In genomic region chr10:59969821-59970449, GRCm38 (mm10) we compare ENCODE assay signal across 8 mouse cellular contexts. TPM values are rescaled to one million over a fixed set of nuclear protein-coding genes. Genes with fewer than 3 reads are reported as not detected.
A peak's percentile ranks its signal among the peaks of the same experiment; 100 is the strongest.
DNase-seq lines count a peak whose midpoint lies in the region; ATAC-seq and TF ChIP-seq lines count a peak whose summit lies in the region.

No protein-coding gene starts in this region.

- peak overlapping the region; percentile 84 for H3K9ac ChIP-seq in heart, embryonic 14.5 days (ENCODE audit: low read length)
- H3K9ac ChIP-seq in kidney, postnatal 0 days (ENCODE audit: low read depth, low read length), result peak overlapping the region; percentile 70
- H3K9ac ChIP-seq in liver, postnatal 0 days (replicated peaks), result peak overlapping the region; percentile 64
- peak overlapping the region; percentile 69 for H3K9ac ChIP-seq in neural tube, embryonic 12.5 days

- no peaks in the 10 kb centered on the region for H3K36me3 ChIP-seq in heart, embryonic 14.5 days (ENCODE audit: control insufficient read depth, insufficient read depth, low read length)
- no peaks in the 10 kb centered on the region for H3K36me3 ChIP-seq in kidney, postnatal 0 days (ENCODE audit: insufficient read depth, low read length)
- no peaks in the 10 kb centered on the region for H3K36me3 ChIP-seq in liver, postnatal 0 days (replicated peaks; ENCODE audit: insufficient read depth, low read length)
- no peaks in the 10 kb centered on the region for H3K36me3 ChIP-seq in neural tube, embryonic 12.5 days

- no peaks in the 10 kb centered on the region for H3K9me3 ChIP-seq in heart, embryonic 14.5 days (ENCODE audit: control insufficient read depth, low read length)
- H3K9me3 ChIP-seq in kidney, postnatal 0 days (replicated peaks; ENCODE audit: low read length), result no peaks in the 10 kb centered on the region
- no peaks in the 10 kb centered on the region for H3K9me3 ChIP-seq in liver, postnatal 0 days (ENCODE audit: low read length)
- H3K9me3 ChIP-seq in neural tube, embryonic 12.5 days, result no peaks in the 10 kb centered on the region

- H3K27ac ChIP-seq in heart, embryonic 14.5 days (replicated peaks in 1 of 2; ENCODE audit: control insufficient read depth in 1 of 2, insufficient read depth in 1 of 2, low read depth in 2 of 2, low read length in 2 of 2), result peak overlapping the region; percentile 95 to 98
- peak overlapping the region; percentile 92 for H3K27ac ChIP-seq in kidney, postnatal 0 days
- peak overlapping the region; percentile 89 for H3K27ac ChIP-seq in liver, postnatal 0 days (ENCODE audit: low read depth)
- peak overlapping the region; percentile 60; the same call in 1 of the 2 replicates for H3K27ac ChIP-seq in neural tube, embryonic 12.5 days

- peak overlapping the region; percentile 86 for H3K4me2 ChIP-seq in heart, embryonic 14.5 days (ENCODE audit: low read length)
- peak overlapping the region; percentile 75 for H3K4me2 ChIP-seq in kidney, postnatal 0 days (ENCODE audit: low read length)
- peak overlapping the region; percentile 59 for H3K4me2 ChIP-seq in liver, postnatal 0 days (ENCODE audit: low read depth, low read length)
- H3K4me2 ChIP-seq in neural tube, embryonic 12.5 days (replicated peaks), result peak overlapping the region; percentile 71

- no peaks in the 10 kb centered on the region for H3K27me3 ChIP-seq in heart, embryonic 14.5 days (ENCODE audit: control insufficient read depth, insufficient read depth, low read length)
- H3K27me3 ChIP-seq in kidney, postnatal 0 days (ENCODE audit: insufficient read depth, low read length), result no peaks in the 10 kb centered on the region
- no peaks in the 10 kb centered on the region for H3K27me3 ChIP-seq in liver, postnatal 0 days (ENCODE audit: insufficient read depth, low read length)
- no peaks in the 10 kb centered on the region; the same call in 1 of the 2 replicates for H3K27me3 ChIP-seq in neural tube, embryonic 12.5 days (replicated peaks)

- TF ChIP-seq CTCF in kidney, postnatal 0 days (IDR thresholded peaks at IDR 0.05; ENCODE audit: low read depth), result no peak
- no peak for TF ChIP-seq CTCF in liver, postnatal 0 days (IDR thresholded peaks at IDR 0.05; ENCODE audit: low read depth)

- peak; percentile 37 for ATAC-seq in CD4-positive, CD25-positive, alpha-beta regulatory T cell, adult 4 months
- ATAC-seq in erythroblast, adult 5-6 weeks (replicated peaks; ENCODE audit: low FRiP score, poor library complexity, severe bottlenecking), result 0 out of 2 replicates have a peak, but pooled peaks have one; percentile 28
- ATAC-seq in heart, embryonic 14.5 days (ENCODE audit: insufficient number of reproducible peaks, insufficient read depth, low FRiP score, low read depth), result peak; percentile 28
- ATAC-seq in kidney, postnatal 0 days (replicated peaks; ENCODE audit: low FRiP score, low read depth), result peak; percentile 60
- ATAC-seq in liver, postnatal 0 days, result peak; percentile 81
- ATAC-seq in neural tube, embryonic 12.5 days (ENCODE audit: low FRiP score, low read depth), result peak; percentile 67

- peak overlapping the region; percentile 49 to 60 for H3K4me3 ChIP-seq in heart, embryonic 14.5 days (ENCODE audit: control insufficient read depth in 1 of 2, insufficient read depth in 1 of 2, low read depth in 1 of 2, low read length in 2 of 2)
- peak overlapping the region; percentile 41 for H3K4me3 ChIP-seq in kidney, postnatal 0 days (replicated peaks; ENCODE audit: low read depth, low read length)
- H3K4me3 ChIP-seq in liver, postnatal 0 days (ENCODE audit: low read depth, low read length), result peak overlapping the region; percentile 42
- peak overlapping the region; percentile 44 for H3K4me3 ChIP-seq in neural tube, embryonic 12.5 days

- peaks cover 36 to 53% of the 10 kb centered on the region in 2 experiments for H3K4me1 ChIP-seq in heart, embryonic 14.5 days (ENCODE audit: control insufficient read depth in 2 of 2, insufficient read depth in 2 of 2, low read length in 2 of 2)
- peaks cover 35% of the 10 kb centered on the region for H3K4me1 ChIP-seq in kidney, postnatal 0 days (replicated peaks; ENCODE audit: insufficient read depth, low read length)
- peaks cover 52% of the 10 kb centered on the region for H3K4me1 ChIP-seq in liver, postnatal 0 days (ENCODE audit: insufficient read depth)
- H3K4me1 ChIP-seq in neural tube, embryonic 12.5 days, result peaks cover 37% of the 10 kb centered on the region

- 1% methylated on average over 25 of the region's 25 CpGs for WGBS in heart, embryonic 14.5 days
- WGBS in kidney, postnatal 0 days, result 3% methylated on average over 25 of the region's 25 CpGs
- 2% methylated on average over 25 of the region's 25 CpGs for WGBS in liver, postnatal 0 days (ENCODE audit: insufficient replicate concordance)
- under 1% methylated on average over 25 of the region's 25 CpGs for WGBS in neural tube, embryonic 12.5 days

- DNase-seq in brain, adult 2 months (ENCODE audit: low read depth, low spot score), result peak; percentile 97
- peak; percentile 87 for DNase-seq in kidney, postnatal 0 days (ENCODE audit: low spot score)
- peak; percentile 78 for DNase-seq in liver, postnatal 0 days
- peak; percentile 73 for DNase-seq in thymus, postnatal 25 days

- peak; percentile 95 for TF ChIP-seq EP300 in liver, postnatal 0 days (IDR thresholded peaks at IDR 0.05; ENCODE audit: low read depth)

RNA-seq across cellular contexts. Expression of gene Ddit4, which starts 18.3 kb away (rescaled TPM):
- polyA plus RNA-seq in CD4-positive, CD25-positive, alpha-beta regulatory T cell, adult 4 months (2017; shearing (Covaris generic)), result 10 to 100 TPM; 16.6 to 32.8 TPM
- 1.7 TPM in 1 of 2 replicates, not detected in the other for total RNA-seq in erythroblast, adult 5-6 weeks (2015; ENCODE audit: low replicate concordance)
- 0.17 and 0.84 TPM in 2 replicates for total RNA-seq in erythroblast, adult 5-6 weeks (2017; ENCODE audit: low replicate concordance)
- polyA plus RNA-seq in heart, embryonic 14.5 days (2014; fragmentation: Nextera tagmentation; extraction: Ambion mirVana), result 0.70 and 2.4 TPM in 2 replicates
- polyA plus RNA-seq in kidney, postnatal 0 days (2015; fragmentation: Nextera tagmentation; extraction: Ambion mirVana), result 23.0 and 24.0 TPM in 2 replicates
- 3.6 and 5.2 TPM in 2 replicates for polyA plus RNA-seq in liver, postnatal 0 days (2015; fragmentation: Nextera tagmentation; extraction: Ambion mirVana)
- polyA plus RNA-seq in neural tube, embryonic 12.5 days (2016; fragmentation: Nextera tagmentation; extraction: Ambion mirVana), result 75.7 and 78.9 TPM in 2 replicates

RNA-seq across cellular contexts. Expression of gene Ascc1, which starts 32.7 kb away (rescaled TPM):
- polyA plus RNA-seq in CD4-positive, CD25-positive, alpha-beta regulatory T cell, adult 4 months (2017; shearing (Covaris generic)), result 10 to 100 TPM; 57.8 to 61.3 TPM
- 11.3 and 13.1 TPM in 2 replicates for total RNA-seq in erythroblast, adult 5-6 weeks (2015; ENCODE audit: low replicate concordance)
- 9.6 and 10.0 TPM in 2 replicates for total RNA-seq in erythroblast, adult 5-6 weeks (2017; ENCODE audit: low replicate concordance)
- 42.7 and 43.3 TPM in 2 replicates for polyA plus RNA-seq in heart, embryonic 14.5 days (2014; fragmentation: Nextera tagmentation; extraction: Ambion mirVana)
- 57.8 and 64.1 TPM in 2 replicates for polyA plus RNA-seq in kidney, postnatal 0 days (2015; fragmentation: Nextera tagmentation; extraction: Ambion mirVana)
- 14.1 and 14.7 TPM in 2 replicates for polyA plus RNA-seq in liver, postnatal 0 days (2015; fragmentation: Nextera tagmentation; extraction: Ambion mirVana)
- 36.8 and 37.0 TPM in 2 replicates for polyA plus RNA-seq in neural tube, embryonic 12.5 days (2016; fragmentation: Nextera tagmentation; extraction: Ambion mirVana)

RNA-seq across cellular contexts. Expression of gene Anapc16, which starts 33.0 kb away (rescaled TPM):
- polyA plus RNA-seq in CD4-positive, CD25-positive, alpha-beta regulatory T cell, adult 4 months (2017; shearing (Covaris generic)), result 100 to 1,000 TPM in 1 of 2 experiments, 10 to 100 TPM in 1; 82.2 to 102 TPM
- total RNA-seq in erythroblast, adult 5-6 weeks (2015; ENCODE audit: low replicate concordance), result 16.3 and 21.3 TPM in 2 replicates
- total RNA-seq in erythroblast, adult 5-6 weeks (2017; ENCODE audit: low replicate concordance), result 23.4 and 27.5 TPM in 2 replicates
- polyA plus RNA-seq in heart, embryonic 14.5 days (2014; fragmentation: Nextera tagmentation; extraction: Ambion mirVana), result 99.7 and 103 TPM in 2 replicates
- 103 and 106 TPM in 2 replicates for polyA plus RNA-seq in kidney, postnatal 0 days (2015; fragmentation: Nextera tagmentation; extraction: Ambion mirVana)
- polyA plus RNA-seq in liver, postnatal 0 days (2015; fragmentation: Nextera tagmentation; extraction: Ambion mirVana), result 37.3 and 37.7 TPM in 2 replicates
- polyA plus RNA-seq in neural tube, embryonic 12.5 days (2016; fragmentation: Nextera tagmentation; extraction: Ambion mirVana), result 116 and 122 TPM in 2 replicates

Comparison
In these comparisons a context has a peak if more than half of its experiments do, and no peak if none do; other contexts are left out.
1. Peak in every context shown above with its lines: DNase-seq, ATAC-seq, H3K4me3 ChIP-seq and H3K27ac ChIP-seq.
2. ATAC-seq: peak in every context shown above with its lines; median percentile 81 in liver, postnatal 0 days; 67 in neural tube, embryonic 12.5 days; 60 in kidney, postnatal 0 days; 37 in CD4-positive, CD25-positive, alpha-beta regulatory T cell, adult 4 months; 28 in erythroblast, adult 5-6 weeks; 28 in heart, embryonic 14.5 days.